Mouse (Mus musculus): ENCODE measurements around the gene Aven. TPM values are rescaled to one million over a fixed set of nuclear protein-coding genes. Genes with fewer than 3 reads are reported as not detected.

Gene Aven
- total RNA-seq, 1 experiment = 22.3 TPM

DNA sequence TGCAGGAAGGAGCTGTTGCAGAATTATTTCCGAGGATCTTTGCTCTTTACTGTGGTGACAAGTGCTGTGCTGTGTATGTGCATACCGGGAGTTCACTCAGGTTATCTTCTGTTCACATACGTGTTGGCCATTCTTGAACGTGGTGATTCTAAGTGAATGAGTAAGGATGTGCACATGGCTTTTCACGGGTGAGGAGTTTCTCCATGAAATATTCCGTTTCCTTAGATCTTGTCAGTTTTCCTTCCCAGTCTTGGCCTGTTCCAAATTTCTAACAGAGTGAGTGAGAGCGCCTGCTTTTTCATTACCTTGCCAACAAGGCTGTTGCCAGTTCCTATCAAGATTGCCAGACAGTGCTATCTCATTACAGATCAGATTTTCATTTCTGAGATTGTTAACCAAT lies 98.2 kb downstream of the Aven start:
- Histone ChIP-seq H3K9ac (ENCODE audit: insufficient read depth, low read depth, low read length, poor library complexity, severe bottlenecking) (no peak overlapping the region), H3K9me3 (ENCODE audit: control insufficient read depth, insufficient read depth, low read depth, low read length) (no peaks in the 10 kb centered on the region), H3K27ac (ENCODE audit: insufficient read depth, low read depth, low read length, poor library complexity, severe bottlenecking) (no peak overlapping the region), H3K4me3 (ENCODE audit: insufficient read depth in 1 of 2, low read depth in 1 of 2, low read length in 2 of 2, poor library complexity in 1 of 2, severe bottlenecking in 1 of 2) (no peak overlapping the region), H3K4me1 (ENCODE audit: control insufficient read depth in 2 of 2, insufficient read depth in 2 of 2, low read length in 2 of 2, poor library complexity in 1 of 2) (0 out of 4 replicates have a peak, but pooled peaks cover 0 to 1% of the 10 kb centered on the region in 2 experiments), H3K36me3 (ENCODE audit: control insufficient read depth, insufficient read depth, low read length, poor library complexity, severe bottlenecking) (no peaks in the 10 kb centered on the region)
- DNase-seq (ENCODE audit: low read depth, low spot score) = no peak
- in situ Hi-C loops (cut with MboI; ENCODE audit: low sequenced_read_pairs in 2 of 2, unreplicated experiment in 2 of 2) = no loop called here
- TF ChIP-seq MAFK (IDR thresholded peaks at IDR 0.05; ENCODE audit: insufficient read depth, low read depth, low read length) (no peak), HCFC1 (IDR thresholded peaks at IDR 0.05; ENCODE audit: borderline replicate concordance, insufficient read depth, low read length) (no peak), CHD2 (IDR thresholded peaks at IDR 0.05; ENCODE audit: low read depth, low read length) (no peak), ZNF384 (IDR thresholded peaks at IDR 0.05; ENCODE audit: low read depth, low read length) (no peak), ZC3H11A (IDR thresholded peaks at IDR 0.05; ENCODE audit: borderline replicate concordance, low read depth, low read length) (no peak)

DNA sequence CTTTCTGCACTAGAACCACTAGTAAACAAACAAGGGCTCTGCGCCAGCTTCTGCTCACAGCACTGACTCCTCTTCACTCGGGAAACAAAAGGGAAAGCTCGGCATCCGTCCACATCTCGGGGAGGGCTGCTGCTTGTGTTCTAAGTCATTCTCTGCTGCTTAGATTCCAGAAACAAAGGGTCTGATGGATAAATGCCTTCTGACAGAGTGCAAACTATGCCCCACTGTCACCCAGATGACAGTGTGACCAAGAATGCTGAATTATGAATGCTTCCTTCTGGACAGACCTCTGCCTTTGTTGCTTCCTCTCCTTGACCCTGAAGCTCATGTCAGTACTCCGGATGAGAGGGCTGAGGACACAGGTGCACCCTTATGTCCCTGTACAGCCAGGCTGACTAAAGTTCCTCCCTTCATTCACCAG lies 98.7 kb downstream of the Aven start:
- Histone ChIP-seq H3K9ac (ENCODE audit: insufficient read depth, low read depth, low read length, poor library complexity, severe bottlenecking) (0 out of 2 replicates have a peak overlapping the region, but pooled peaks have one; percentile 37), H3K27ac (ENCODE audit: insufficient read depth, low read depth, low read length, poor library complexity, severe bottlenecking) (no peak overlapping the region), H3K9me3 (ENCODE audit: control insufficient read depth, insufficient read depth, low read depth, low read length) (no peaks in the 10 kb centered on the region), H3K4me3 (ENCODE audit: insufficient read depth in 1 of 2, low read depth in 1 of 2, low read length in 2 of 2, poor library complexity in 1 of 2, severe bottlenecking in 1 of 2) (no peak overlapping the region), H3K4me1 (ENCODE audit: control insufficient read depth in 2 of 2, insufficient read depth in 2 of 2, low read length in 2 of 2, poor library complexity in 1 of 2) (0 out of 4 replicates have a peak, but pooled peaks cover 0 to 1% of the 10 kb centered on the region in 2 experiments), H3K36me3 (ENCODE audit: control insufficient read depth, insufficient read depth, low read length, poor library complexity, severe bottlenecking) (no peaks in the 10 kb centered on the region)
- TF ChIP-seq MAFK (IDR thresholded peaks at IDR 0.05; ENCODE audit: insufficient read depth, low read depth, low read length) (no peak), CHD2 (IDR thresholded peaks at IDR 0.05; ENCODE audit: low read depth, low read length) (no peak), ZC3H11A (IDR thresholded peaks at IDR 0.05; ENCODE audit: borderline replicate concordance, low read depth, low read length) (no peak)
- no peak for DNase-seq (ENCODE audit: low read depth, low spot score)
- in situ Hi-C loops (cut with MboI; ENCODE audit: low sequenced_read_pairs in 2 of 2, unreplicated experiment in 2 of 2) = no loop called here

DNA sequence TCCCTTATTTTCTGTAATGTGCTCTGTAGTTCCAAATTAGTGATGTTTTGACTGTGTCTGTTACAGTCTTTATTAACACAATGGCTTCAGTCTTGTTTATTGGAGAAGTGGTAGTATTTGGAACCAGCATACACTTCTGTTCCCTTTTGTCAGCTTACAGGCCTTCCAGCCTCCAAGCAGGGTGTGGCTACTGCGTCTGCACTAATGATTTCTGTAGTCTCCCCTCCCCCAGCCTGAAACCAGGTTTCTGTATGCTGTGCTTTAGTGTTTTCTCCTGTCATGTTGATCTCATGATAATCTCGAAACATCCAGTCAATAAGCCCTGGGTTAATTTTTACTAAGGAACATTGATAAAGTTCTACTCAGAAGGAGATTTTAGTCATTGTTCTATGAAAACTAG lies 100.6 kb downstream of the Aven start:
- no peak for DNase-seq (ENCODE audit: low read depth, low spot score)
- Histone ChIP-seq H3K4me3 (ENCODE audit: insufficient read depth in 1 of 2, low read depth in 1 of 2, low read length in 2 of 2, poor library complexity in 1 of 2, severe bottlenecking in 1 of 2) (no peak overlapping the region), H3K9ac (ENCODE audit: insufficient read depth, low read depth, low read length, poor library complexity, severe bottlenecking) (no peak overlapping the region), H3K4me1 (ENCODE audit: control insufficient read depth in 2 of 2, insufficient read depth in 2 of 2, low read length in 2 of 2, poor library complexity in 1 of 2) (0 out of 4 replicates have a peak, but pooled peaks cover 0 to 1% of the 10 kb centered on the region in 2 experiments), H3K9me3 (ENCODE audit: control insufficient read depth, insufficient read depth, low read depth, low read length) (no peaks in the 10 kb centered on the region), H3K36me3 (ENCODE audit: control insufficient read depth, insufficient read depth, low read length, poor library complexity, severe bottlenecking) (no peaks in the 10 kb centered on the region), H3K27ac (ENCODE audit: insufficient read depth, low read depth, low read length, poor library complexity, severe bottlenecking) (no peak overlapping the region)
- TF ChIP-seq ZC3H11A (IDR thresholded peaks at IDR 0.05; ENCODE audit: borderline replicate concordance, low read depth, low read length) (no peak), HCFC1 (IDR thresholded peaks at IDR 0.05; ENCODE audit: borderline replicate concordance, insufficient read depth, low read length) (no peak), MAFK (IDR thresholded peaks at IDR 0.05; ENCODE audit: insufficient read depth, low read depth, low read length) (no peak), ZNF384 (IDR thresholded peaks at IDR 0.05; ENCODE audit: low read depth, low read length) (no peak), CHD2 (IDR thresholded peaks at IDR 0.05; ENCODE audit: low read depth, low read length) (no peak)
- in situ Hi-C loops (cut with MboI; ENCODE audit: low sequenced_read_pairs in 2 of 2, unreplicated experiment in 2 of 2) = no loop called here

DNA sequence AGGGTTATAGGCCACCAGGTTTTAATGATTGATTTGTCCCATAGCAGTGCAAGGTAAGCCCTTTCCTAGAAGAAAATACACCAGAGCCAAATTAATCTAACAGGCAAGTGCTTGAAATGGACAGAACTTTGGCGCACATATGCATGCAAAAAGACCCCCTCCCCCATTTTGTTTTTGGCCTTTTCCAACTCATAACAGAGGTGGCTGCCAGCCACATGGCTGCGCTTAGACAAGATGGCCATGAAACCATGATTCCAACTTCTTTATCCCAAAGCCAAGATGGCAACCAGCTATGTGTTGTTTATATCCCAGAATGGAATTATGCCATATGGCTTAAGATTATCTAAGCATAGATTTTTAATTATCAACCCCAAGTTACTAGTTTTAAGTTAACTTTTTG lies 101.0 kb downstream of the Aven start:
- Histone ChIP-seq H3K4me3 (ENCODE audit: insufficient read depth in 1 of 2, low read depth in 1 of 2, low read length in 2 of 2, poor library complexity in 1 of 2, severe bottlenecking in 1 of 2) (no peak overlapping the region), H3K4me1 (ENCODE audit: control insufficient read depth in 2 of 2, insufficient read depth in 2 of 2, low read length in 2 of 2, poor library complexity in 1 of 2) (0 out of 4 replicates have a peak, but pooled peaks cover 0 to 1% of the 10 kb centered on the region in 2 experiments), H3K9me3 (ENCODE audit: control insufficient read depth, insufficient read depth, low read depth, low read length) (no peaks in the 10 kb centered on the region), H3K27ac (ENCODE audit: insufficient read depth, low read depth, low read length, poor library complexity, severe bottlenecking) (no peak overlapping the region), H3K36me3 (ENCODE audit: control insufficient read depth, insufficient read depth, low read length, poor library complexity, severe bottlenecking) (no peaks in the 10 kb centered on the region), H3K9ac (ENCODE audit: insufficient read depth, low read depth, low read length, poor library complexity, severe bottlenecking) (no peak overlapping the region)
- no peak for DNase-seq (ENCODE audit: low read depth, low spot score)
- in situ Hi-C loops (cut with MboI; ENCODE audit: low sequenced_read_pairs in 2 of 2, unreplicated experiment in 2 of 2) = no loop called here
- TF ChIP-seq ZC3H11A (IDR thresholded peaks at IDR 0.05; ENCODE audit: borderline replicate concordance, low read depth, low read length) (no peak), MAFK (IDR thresholded peaks at IDR 0.05; ENCODE audit: insufficient read depth, low read depth, low read length) (no peak), ZNF384 (IDR thresholded peaks at IDR 0.05; ENCODE audit: low read depth, low read length) (no peak), CHD2 (IDR thresholded peaks at IDR 0.05; ENCODE audit: low read depth, low read length) (no peak), HCFC1 (IDR thresholded peaks at IDR 0.05; ENCODE audit: borderline replicate concordance, insufficient read depth, low read length) (no peak)

DNA sequence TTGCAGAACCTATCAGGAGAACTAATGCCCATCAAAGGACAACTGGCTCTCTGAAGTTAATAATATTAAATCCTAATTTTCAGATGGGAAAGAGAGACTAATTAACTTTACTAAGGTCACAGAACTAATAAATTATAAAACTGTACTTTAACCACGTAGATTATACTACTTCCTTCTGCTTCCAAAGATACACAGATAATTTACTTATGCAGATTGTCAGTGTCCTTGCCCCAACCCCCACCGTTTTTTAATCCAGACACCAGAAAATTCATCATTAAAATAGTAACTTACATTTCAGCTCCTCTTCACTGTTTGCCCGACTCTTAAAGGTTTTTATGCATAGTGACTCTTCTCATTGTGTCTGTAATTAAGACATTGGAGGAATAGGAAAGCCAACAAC lies 103.0 kb downstream of the Aven start:
- Histone ChIP-seq H3K36me3 (ENCODE audit: control insufficient read depth, insufficient read depth, low read length, poor library complexity, severe bottlenecking) (no peaks in the 10 kb centered on the region), H3K27ac (ENCODE audit: insufficient read depth, low read depth, low read length, poor library complexity, severe bottlenecking) (no peak overlapping the region), H3K9me3 (ENCODE audit: control insufficient read depth, insufficient read depth, low read depth, low read length) (no peaks in the 10 kb centered on the region), H3K9ac (ENCODE audit: insufficient read depth, low read depth, low read length, poor library complexity, severe bottlenecking) (no peak overlapping the region), H3K4me3 (ENCODE audit: insufficient read depth in 1 of 2, low read depth in 1 of 2, low read length in 2 of 2, poor library complexity in 1 of 2, severe bottlenecking in 1 of 2) (no peak overlapping the region), H3K4me1 (ENCODE audit: control insufficient read depth in 2 of 2, insufficient read depth in 2 of 2, low read length in 2 of 2, poor library complexity in 1 of 2) (0 out of 4 replicates have a peak, but pooled peaks cover 0 to 5% of the 10 kb centered on the region in 2 experiments)
- TF ChIP-seq CHD2 (IDR thresholded peaks at IDR 0.05; ENCODE audit: low read depth, low read length) = no peak
- no peak for TF ChIP-seq ZNF384 (IDR thresholded peaks at IDR 0.05; ENCODE audit: low read depth, low read length)
- no peak for TF ChIP-seq HCFC1 (IDR thresholded peaks at IDR 0.05; ENCODE audit: borderline replicate concordance, insufficient read depth, low read length)
- TF ChIP-seq MAFK (IDR thresholded peaks at IDR 0.05; ENCODE audit: insufficient read depth, low read depth, low read length) = no peak
- TF ChIP-seq ZC3H11A (IDR thresholded peaks at IDR 0.05; ENCODE audit: borderline replicate concordance, low read depth, low read length) = no peak
- DNase-seq (ENCODE audit: low read depth, low spot score) = no peak
- in situ Hi-C loops (cut with MboI; ENCODE audit: low sequenced_read_pairs in 2 of 2, unreplicated experiment in 2 of 2) = no loop called here

Data from ES-E14 (cell line).